Mouse (Mus musculus): Measurements from ENCODE around the gene Ktn1.
A peak's percentile ranks its signal among the peaks of the same experiment; 100 is the strongest.

Gene Ktn1

GRCm38 (mm10) chr14:47664470-47664864, 16.2 kb downstream of the Ktn1 start:
- DNase-seq (ENCODE audit: low read depth, low spot score) = no peak

GRCm38 (mm10) chr14:47665061-47665778, 17.0 kb downstream of the Ktn1 start:
- no peak for DNase-seq (ENCODE audit: low read depth, low spot score)

GRCm38 (mm10) chr14:47668096-47668495, 19.8 kb downstream of the Ktn1 start:
- DNase-seq (ENCODE audit: low read depth, low spot score) = no peak

- DNase-seq (ENCODE audit: low read depth, low spot score) = no peak
Observed at GRCm38 (mm10) chr14:47682886-47683285, 34.6 kb downstream of the Ktn1 start.

GRCm38 (mm10) chr14:47684579-47684978, 36.3 kb downstream of the Ktn1 start:
- DNase-seq (ENCODE audit: low read depth, low spot score) = no peak

GRCm38 (mm10) chr14:47699126-47699525, 50.9 kb downstream of the Ktn1 start:
- peak; percentile 74 for DNase-seq (ENCODE audit: low read depth, low spot score)

- peak; percentile 85 for DNase-seq (ENCODE audit: low read depth, low spot score)
Observed at GRCm38 (mm10) chr14:47709546-47709945, 61.3 kb downstream of the Ktn1 start.

GRCm38 (mm10) chr14:47715771-47716170, 67.5 kb downstream of the Ktn1 start:
- no peak for DNase-seq (ENCODE audit: low read depth, low spot score)

- no peak for DNase-seq (ENCODE audit: low read depth, low spot score)
Observed at GRCm38 (mm10) chr14:47717916-47718606, 69.8 kb downstream of the Ktn1 start.

- DNase-seq (ENCODE audit: low read depth, low spot score) = no peak
Observed at GRCm38 (mm10) chr14:47720023-47720422, 71.8 kb downstream of the Ktn1 start.

GRCm38 (mm10) chr14:47723035-47723434, 74.8 kb downstream of the Ktn1 start:
- no peak for DNase-seq (ENCODE audit: low read depth, low spot score)

GRCm38 (mm10) chr14:47728594-47728993, 80.3 kb downstream of the Ktn1 start:
- no peak for DNase-seq (ENCODE audit: low read depth, low spot score)

GRCm38 (mm10) chr14:47735354-47735753, 87.1 kb downstream of the Ktn1 start:
- no peak for DNase-seq (ENCODE audit: low read depth, low spot score)

GRCm38 (mm10) chr14:47736471-47736870, 88.2 kb downstream of the Ktn1 start:
- DNase-seq (ENCODE audit: low read depth, low spot score) = no peak

GRCm38 (mm10) chr14:47740316-47740996, 92.2 kb downstream of the Ktn1 start:
- DNase-seq (ENCODE audit: low read depth, low spot score) = no peak

- no peak for DNase-seq (ENCODE audit: low read depth, low spot score)
Observed at GRCm38 (mm10) chr14:47741046-47741445, 92.8 kb downstream of the Ktn1 start.

- no peak for DNase-seq (ENCODE audit: low read depth, low spot score)
Observed at GRCm38 (mm10) chr14:47742674-47743073, 94.4 kb downstream of the Ktn1 start.

- DNase-seq (ENCODE audit: low read depth, low spot score) = no peak
Observed at GRCm38 (mm10) chr14:47745086-47745485, 96.8 kb downstream of the Ktn1 start.

- DNase-seq (ENCODE audit: low read depth, low spot score) = peak; percentile 22
Observed at GRCm38 (mm10) chr14:47747536-47747935, 99.3 kb downstream of the Ktn1 start.

GRCm38 (mm10) chr14:47748714-47749113, 100.5 kb downstream of the Ktn1 start:
- peak; percentile 79 for DNase-seq (ENCODE audit: low read depth, low spot score)

GRCm38 (mm10) chr14:47751422-47752205, 103.4 kb downstream of the Ktn1 start:
- peak; percentile 73 for DNase-seq (ENCODE audit: low read depth, low spot score)

GRCm38 (mm10) chr14:47753561-47753960, 105.3 kb downstream of the Ktn1 start:
- DNase-seq (ENCODE audit: low read depth, low spot score) = peak; percentile 27

Measured in R1 (cell line).